Mouse (Mus musculus) limb, embryonic 10.5 days (tissue): ENCODE measurements at regions not wholly inside any gene's neighbourhood (a gene's known extent, or its start where the extent isn't known, plus 50 kb on each side); places are given as distances from the start of the nearest gene placed in this dataset.
A peak's percentile ranks its signal among the peaks of the same experiment; 100 is the strongest.

ENCODE experiments used
- DNase-seq: peaks from one replicate; pipeline ENCODE4 v3.0.0-alpha.2; 2017; ENCODE audit warnings: low spot score
- H3K27ac ChIP-seq: fragments of 300-500 bp; sonication (generic); 2 replicates; pipeline ENCODE4 v1.5.1; 2016; ENCODE audit warnings: mild to moderate bottlenecking
- H3K27me3 ChIP-seq: fragments of 300-500 bp; sonication (generic); 2 replicates; pipeline ENCODE4 v1.6.1; 2016; ENCODE audit warnings: low read depth, mild to moderate bottlenecking; ENCODE audit not compliant: poor library complexity, severe bottlenecking
- H3K36me3 ChIP-seq: fragments of 300-500 bp; sonication (generic); 2 replicates; pipeline ENCODE4 v1.6.1; 2016; ENCODE audit warnings: mild to moderate bottlenecking, moderate library complexity
- H3K4me1 ChIP-seq: fragments of 300-500 bp; sonication (generic); 2 replicates; pipeline ENCODE4 v1.6.1; 2016
- H3K4me3 ChIP-seq: fragments of 300-500 bp; sonication (generic); 2 replicates; pipeline ENCODE4 v1.5.1; 2016; ENCODE audit warnings: mild to moderate bottlenecking, moderate library complexity
- H3K9me3 ChIP-seq: fragments of 300-500 bp; sonication (generic); replicated peaks from 2 replicates; pipeline ENCODE4 v1.6.1; 2016; ENCODE audit warnings: mild to moderate bottlenecking
- WGBS: fragments of 180-500 bp; shearing (Covaris S2); methylation state at CpG from one replicate; pipeline ENCODE4 v1.1.7; 2016; 5-methylcytosine and 5-hydroxymethylcytosine counted together

DNA sequence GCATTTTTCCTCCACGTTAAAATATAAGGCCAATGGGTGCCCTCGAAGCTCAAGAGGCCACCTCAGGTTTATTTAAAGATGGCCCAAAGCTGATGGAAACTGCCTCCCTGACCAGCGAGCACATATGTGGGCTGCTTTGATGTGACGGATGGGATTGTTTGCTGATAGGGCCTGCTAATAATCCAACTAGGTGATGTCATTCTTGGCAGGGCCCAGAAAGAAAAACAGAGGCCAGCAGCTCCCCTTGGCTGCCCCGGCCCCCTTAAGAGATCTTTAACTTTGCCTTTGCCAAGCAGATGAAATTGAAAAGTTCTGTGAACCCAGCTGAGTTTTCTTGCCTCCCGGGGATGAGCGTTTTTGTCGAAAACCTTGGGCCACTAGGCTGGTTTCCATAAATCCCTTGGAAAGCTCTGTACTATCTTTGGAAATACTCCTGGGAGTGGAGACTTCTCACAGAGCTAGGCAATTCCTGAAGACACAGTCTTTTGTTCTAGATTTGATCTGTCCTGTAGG is 83.8 kb downstream of the Gm10260 start:
- no peak overlapping the region for H3K27ac ChIP-seq
- 56% methylated on average over 8 of the region's 8 CpGs for WGBS
- no peak for DNase-seq
- H3K4me3 ChIP-seq, result no peak overlapping the region
- peaks cover 1% of the 10 kb centered on the region for H3K4me1 ChIP-seq
- 0 out of 2 replicates have a peak, but pooled peaks cover 12% of the 10 kb centered on the region for H3K27me3 ChIP-seq
- H3K9me3 ChIP-seq, result no peaks in the 10 kb centered on the region
- no peaks in the 10 kb centered on the region for H3K36me3 ChIP-seq

DNA sequence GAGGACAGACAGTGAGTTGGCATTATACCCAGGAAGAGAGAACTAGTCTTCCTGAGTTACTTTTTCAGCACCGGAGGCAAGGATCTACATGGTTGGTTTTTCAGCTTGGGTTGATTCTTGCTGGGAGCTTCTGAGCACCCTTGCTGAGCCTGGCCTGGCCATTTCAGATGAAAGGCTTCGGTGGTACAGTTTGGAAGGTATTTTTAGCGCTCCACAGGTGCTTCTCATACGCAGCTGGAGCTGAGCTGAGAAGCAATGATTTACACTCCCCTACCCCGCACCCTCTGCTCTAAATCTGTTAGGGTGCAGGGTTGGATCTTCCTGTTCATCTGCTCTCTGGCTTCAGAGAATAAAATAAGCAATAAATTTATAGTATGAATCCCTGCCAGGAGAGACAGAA is 87.3 kb downstream of the Gm10260 start:
- no peaks in the 10 kb centered on the region for H3K9me3 ChIP-seq
- WGBS, result 88% methylated on average over 5 of the region's 5 CpGs
- 0 out of 2 replicates have a peak, but pooled peaks cover 6% of the 10 kb centered on the region for H3K27me3 ChIP-seq
- H3K4me3 ChIP-seq, result no peak overlapping the region
- no peaks in the 10 kb centered on the region for H3K36me3 ChIP-seq
- no peaks in the 10 kb centered on the region; the same call in 1 of the 2 replicates for H3K4me1 ChIP-seq
- DNase-seq, result no peak
- no peak overlapping the region for H3K27ac ChIP-seq

DNA sequence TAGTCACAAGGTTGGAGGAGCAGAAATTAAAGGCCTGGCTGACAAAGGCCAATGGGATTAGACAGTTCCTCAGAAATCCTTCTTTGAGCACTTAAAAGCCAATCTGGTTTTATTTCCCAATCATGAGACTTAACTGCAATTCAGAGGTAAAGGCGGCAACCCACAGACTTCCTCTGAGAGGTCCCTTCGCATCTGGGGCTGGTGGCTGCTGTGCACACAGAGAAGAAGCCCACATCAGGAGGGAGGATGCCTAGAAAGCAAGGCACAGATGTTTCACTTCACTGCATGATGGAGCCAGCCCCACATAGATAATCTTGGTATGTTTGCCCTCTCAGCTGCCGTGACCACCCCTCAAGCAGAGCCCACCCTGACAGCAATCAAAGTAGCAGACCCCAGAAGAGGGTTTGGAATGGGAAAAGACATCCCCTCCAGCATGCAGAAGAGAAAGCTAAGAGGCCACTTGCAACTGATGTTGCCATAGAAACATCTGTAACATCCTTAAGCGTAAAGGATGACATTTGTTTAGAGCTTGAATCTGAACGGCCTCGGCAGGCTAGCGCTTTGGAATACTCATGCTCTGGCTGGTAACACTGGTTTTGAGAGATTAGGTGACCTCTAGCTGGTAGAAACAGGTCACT is 88.3 kb downstream of the Gm10260 start:
- DNase-seq, result no peak
- H3K9me3 ChIP-seq, result no peaks in the 10 kb centered on the region
- no peak overlapping the region for H3K27ac ChIP-seq
- WGBS, result 89% methylated on average over 7 of the region's 7 CpGs
- H3K27me3 ChIP-seq, result 0 out of 2 replicates have a peak, but pooled peaks cover 6% of the 10 kb centered on the region
- no peaks in the 10 kb centered on the region for H3K36me3 ChIP-seq
- H3K4me1 ChIP-seq, result no peaks in the 10 kb centered on the region; the same call in 1 of the 2 replicates
- H3K4me3 ChIP-seq, result no peak overlapping the region

DNA sequence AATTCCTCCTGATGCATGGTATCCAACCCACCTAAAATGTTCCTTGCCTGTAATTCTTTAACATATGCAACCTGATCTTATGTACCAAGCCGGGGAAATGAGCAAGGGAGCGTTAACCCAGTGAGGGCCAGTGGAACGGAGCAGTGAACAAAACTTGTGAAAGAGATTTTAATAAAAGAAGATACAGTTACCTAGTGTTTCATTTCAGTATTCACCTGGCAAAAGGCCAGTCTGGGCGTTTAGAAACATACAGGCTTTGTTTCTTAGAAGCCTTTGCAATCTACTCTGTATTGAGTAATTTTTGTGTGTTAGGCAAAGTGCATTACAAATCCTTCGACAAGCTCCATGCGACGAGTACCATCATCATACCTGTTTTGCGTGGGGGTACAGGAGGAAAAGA is 91.1 kb downstream of the Gm10260 start:
- no peak overlapping the region for H3K27ac ChIP-seq
- no peaks in the 10 kb centered on the region for H3K9me3 ChIP-seq
- no peak for DNase-seq
- H3K4me3 ChIP-seq, result no peak overlapping the region
- H3K27me3 ChIP-seq, result 0 out of 2 replicates have a peak, but pooled peaks cover 6% of the 10 kb centered on the region
- H3K4me1 ChIP-seq, result peaks cover 3% of the 10 kb centered on the region; the same call in 1 of the 2 replicates
- no peaks in the 10 kb centered on the region for H3K36me3 ChIP-seq
- 87% methylated on average over 8 of the region's 8 CpGs for WGBS

DNA sequence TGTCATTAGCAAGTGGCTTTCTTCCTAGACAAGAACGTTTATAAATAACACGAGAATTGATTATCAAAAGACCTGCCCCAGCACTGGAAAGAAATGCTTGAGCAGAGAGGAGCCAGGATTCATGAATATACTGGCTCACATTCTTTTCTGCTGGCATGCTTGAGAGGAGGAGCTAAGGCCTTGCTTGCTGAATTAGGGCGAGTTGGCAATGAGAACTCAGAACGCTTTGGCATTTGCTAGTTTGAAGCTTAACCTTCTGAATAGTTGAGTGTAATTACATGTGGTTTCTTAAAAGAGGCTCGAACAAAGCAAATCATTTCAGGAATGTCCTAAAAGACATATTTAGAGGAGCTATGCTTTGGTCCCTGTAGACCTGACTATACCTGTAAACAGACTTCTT is 91.5 kb downstream of the Gm10260 start:
- Histone ChIP-seq H3K4me1 (peaks cover 3% of the 10 kb centered on the region; the same call in 1 of the 2 replicates), H3K27me3 (0 out of 2 replicates have a peak, but pooled peaks cover 6% of the 10 kb centered on the region), H3K27ac (no peak overlapping the region), H3K9me3 (no peaks in the 10 kb centered on the region), H3K4me3 (no peak overlapping the region), H3K36me3 (no peaks in the 10 kb centered on the region)
- DNase-seq, result no peak
- 80% methylated on average over 5 of the region's 5 CpGs for WGBS

DNA sequence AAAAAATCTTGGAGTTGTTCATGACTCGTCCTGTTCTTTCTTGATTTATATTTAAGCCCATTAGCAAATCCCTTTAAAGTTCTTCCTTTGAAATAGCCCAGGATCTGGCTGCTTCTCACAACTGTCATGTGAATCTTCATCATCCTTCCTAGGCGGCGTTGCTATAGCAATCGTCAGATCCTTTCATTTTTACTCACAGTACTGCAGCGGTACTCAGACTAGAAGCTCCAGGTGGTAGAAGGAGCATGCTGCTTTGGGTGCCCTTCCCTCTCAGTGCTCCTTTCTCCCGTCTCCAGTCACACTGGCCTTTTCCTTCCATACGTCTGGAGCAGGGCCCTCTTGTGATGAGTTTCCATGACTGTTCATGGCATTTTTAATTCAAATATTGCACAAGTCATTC is 93.1 kb downstream of the Gm10260 start:
- H3K4me3 ChIP-seq, result no peak overlapping the region

DNA sequence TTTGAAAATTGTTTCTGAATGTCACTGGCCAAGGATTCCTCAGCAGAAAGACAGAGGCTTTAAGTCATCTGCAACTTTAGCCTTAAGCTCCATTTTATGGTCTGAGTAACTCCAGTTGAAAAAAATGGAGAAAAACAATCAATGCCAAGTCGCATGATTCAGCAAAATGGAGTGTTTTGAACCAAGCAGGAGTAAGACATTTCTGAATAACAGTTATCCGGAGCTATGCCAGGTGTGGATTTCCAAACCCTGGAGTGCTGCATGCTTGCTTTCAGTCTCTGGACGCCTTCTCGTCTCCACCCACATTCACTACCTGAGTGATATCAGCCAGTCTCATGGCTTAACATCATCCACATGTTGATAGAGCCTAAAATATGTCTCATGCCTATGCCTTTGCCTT is 93.7 kb downstream of the Gm10260 start:
- Histone ChIP-seq H3K27ac (no peak overlapping the region), H3K27me3 (no peaks in the 10 kb centered on the region), H3K9me3 (no peaks in the 10 kb centered on the region), H3K36me3 (no peaks in the 10 kb centered on the region), H3K4me3 (no peak overlapping the region), H3K4me1 (peaks cover 12% of the 10 kb centered on the region)
- 92% methylated on average over 4 of the region's 4 CpGs for WGBS
- no peak for DNase-seq

More for the DNA sequence above, 93.1 kb downstream of the Gm10260 start:
- H3K9me3 ChIP-seq, result no peaks in the 10 kb centered on the region
- H3K36me3 ChIP-seq, result no peaks in the 10 kb centered on the region
- WGBS, result 84% methylated on average over 7 of the region's 7 CpGs
- H3K27ac ChIP-seq, result no peak overlapping the region
- no peak for DNase-seq
- H3K4me1 ChIP-seq, result peaks cover 12% of the 10 kb centered on the region
- H3K27me3 ChIP-seq, result no peaks in the 10 kb centered on the region

DNA sequence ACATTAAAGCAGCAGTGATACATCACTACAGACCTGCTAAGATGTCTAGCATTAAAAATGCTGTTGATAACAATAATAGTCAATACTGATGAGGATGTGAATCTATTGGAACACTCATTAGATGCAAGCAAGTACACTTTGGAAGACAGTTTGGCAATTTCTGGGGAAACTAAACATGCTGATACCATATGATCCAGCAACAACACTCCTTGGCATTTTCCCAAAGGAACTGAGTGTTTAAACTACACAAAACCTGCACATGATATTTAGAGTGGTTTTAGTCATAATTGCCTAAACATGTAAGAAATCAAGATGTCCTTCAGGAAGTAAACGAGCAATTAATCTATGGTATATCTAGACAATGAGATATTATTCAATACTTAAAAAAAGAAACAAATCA is 95.2 kb downstream of the Gm10260 start:
- Histone ChIP-seq H3K9me3 (no peaks in the 10 kb centered on the region), H3K4me3 (no peak overlapping the region), H3K27ac (no peak overlapping the region), H3K36me3 (no peaks in the 10 kb centered on the region), H3K4me1 (peaks cover 15% of the 10 kb centered on the region), H3K27me3 (no peaks in the 10 kb centered on the region)
- 88% methylated on average over 1 of the region's 1 CpGs for WGBS
- DNase-seq, result no peak

DNA sequence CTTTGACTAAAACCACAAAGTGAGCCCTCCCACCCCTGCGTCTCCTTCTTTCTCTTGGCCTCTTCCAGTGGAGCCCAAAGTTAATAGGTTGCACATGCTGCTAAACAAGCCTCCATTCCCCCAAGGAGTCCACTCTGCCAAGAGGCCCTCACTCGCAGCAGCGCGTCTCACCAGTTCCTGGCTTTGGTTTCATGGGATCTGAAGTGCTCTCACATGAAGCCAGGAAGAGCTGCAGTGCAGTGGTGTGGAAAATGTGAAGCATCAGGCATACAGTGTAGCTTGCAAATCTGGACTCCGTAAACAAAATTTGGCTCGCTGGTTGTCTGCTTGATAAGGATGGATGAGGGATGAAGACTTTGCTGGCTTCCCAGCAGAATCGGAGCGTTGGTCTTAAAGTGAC is 97.7 kb downstream of the Gm10260 start:
- WGBS, result 48% methylated on average over 8 of the region's 8 CpGs
- H3K4me3 ChIP-seq, result no peak overlapping the region
- H3K27me3 ChIP-seq, result no peaks in the 10 kb centered on the region
- peaks cover 15% of the 10 kb centered on the region for H3K4me1 ChIP-seq
- no peaks in the 10 kb centered on the region for H3K36me3 ChIP-seq
- H3K27ac ChIP-seq, result no peak overlapping the region
- DNase-seq, result peak; percentile 48
- no peaks in the 10 kb centered on the region for H3K9me3 ChIP-seq

DNA sequence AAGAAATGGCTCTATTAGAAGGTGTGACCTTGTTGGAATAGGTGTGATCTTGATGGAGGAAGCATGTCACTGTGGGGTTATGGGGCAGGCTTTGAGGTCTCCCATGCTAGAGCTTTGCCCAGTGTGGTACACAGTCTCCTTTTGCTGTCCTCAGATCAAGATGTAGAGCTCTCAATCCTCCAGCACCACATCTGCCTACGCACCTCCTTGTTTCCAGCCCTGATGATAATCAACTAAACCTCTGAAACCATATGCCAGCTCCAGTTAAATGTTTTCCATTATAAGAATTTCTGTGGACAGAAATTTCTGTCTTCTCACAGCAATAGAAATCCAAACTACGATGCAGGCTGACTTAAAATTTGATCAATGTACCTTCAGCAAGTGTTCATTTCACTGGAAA is 103.8 kb downstream of the Gm10260 start:
- WGBS, result 90% methylated on average over 2 of the region's 2 CpGs
- peaks cover 8% of the 10 kb centered on the region for H3K4me1 ChIP-seq
- no peak overlapping the region for H3K27ac ChIP-seq
- DNase-seq, result no peak
- H3K36me3 ChIP-seq, result no peaks in the 10 kb centered on the region
- no peaks in the 10 kb centered on the region for H3K9me3 ChIP-seq
- no peaks in the 10 kb centered on the region for H3K27me3 ChIP-seq
- H3K4me3 ChIP-seq, result no peak overlapping the region

DNA sequence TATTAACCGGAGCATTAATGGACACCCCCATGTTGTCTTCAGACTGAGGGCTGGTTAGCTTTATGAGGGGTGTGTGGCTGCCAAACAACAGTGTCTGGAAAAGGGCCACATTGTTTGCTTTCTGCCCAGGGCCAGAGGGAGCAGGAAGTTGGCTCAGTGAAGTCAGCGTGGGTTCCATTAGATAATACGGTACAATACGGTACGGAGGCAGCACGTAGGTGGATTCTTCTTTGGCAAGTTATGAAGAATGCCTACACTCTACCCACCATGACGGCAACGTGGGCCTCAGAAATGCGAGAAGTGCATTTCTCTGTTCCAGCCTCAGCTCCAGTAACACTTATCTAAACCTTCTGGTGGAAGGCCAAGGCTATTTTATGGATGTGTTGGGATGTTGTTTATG is 108.2 kb downstream of the Gm10260 start:
- Histone ChIP-seq H3K9me3 (no peaks in the 10 kb centered on the region), H3K36me3 (no peaks in the 10 kb centered on the region), H3K27ac (no peak overlapping the region), H3K4me1 (peaks cover 10% of the 10 kb centered on the region; the same call in 1 of the 2 replicates), H3K4me3 (no peak overlapping the region), H3K27me3 (no peaks in the 10 kb centered on the region)
- DNase-seq, result no peak
- 94% methylated on average over 9 of the region's 9 CpGs for WGBS

DNA sequence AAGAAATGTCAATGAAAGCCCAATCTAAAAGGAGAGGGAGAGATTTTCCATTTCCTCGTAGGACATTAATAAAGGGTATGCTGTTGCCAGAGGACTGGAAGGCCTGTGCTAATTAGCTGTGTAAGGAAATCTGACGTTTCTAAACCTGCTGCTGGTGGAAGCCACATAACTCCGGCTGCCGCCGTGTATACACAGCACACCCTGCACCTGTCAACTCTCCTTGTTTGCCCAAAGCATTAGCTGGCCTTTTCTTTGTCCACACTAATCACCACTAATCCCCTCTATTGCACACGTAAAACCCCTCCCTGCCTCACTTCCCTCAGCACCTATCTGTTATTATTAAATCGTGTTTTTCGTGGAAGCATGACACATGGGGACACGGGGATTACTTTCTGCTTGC is 108.7 kb downstream of the Gm10260 start:
- H3K4me3 ChIP-seq, result no peak overlapping the region
- H3K36me3 ChIP-seq, result no peaks in the 10 kb centered on the region
- no peak overlapping the region for H3K27ac ChIP-seq
- DNase-seq, result no peak
- H3K4me1 ChIP-seq, result peaks cover 10% of the 10 kb centered on the region; the same call in 1 of the 2 replicates
- H3K27me3 ChIP-seq, result no peaks in the 10 kb centered on the region
- 86% methylated on average over 9 of the region's 9 CpGs for WGBS
- H3K9me3 ChIP-seq, result no peaks in the 10 kb centered on the region

DNA sequence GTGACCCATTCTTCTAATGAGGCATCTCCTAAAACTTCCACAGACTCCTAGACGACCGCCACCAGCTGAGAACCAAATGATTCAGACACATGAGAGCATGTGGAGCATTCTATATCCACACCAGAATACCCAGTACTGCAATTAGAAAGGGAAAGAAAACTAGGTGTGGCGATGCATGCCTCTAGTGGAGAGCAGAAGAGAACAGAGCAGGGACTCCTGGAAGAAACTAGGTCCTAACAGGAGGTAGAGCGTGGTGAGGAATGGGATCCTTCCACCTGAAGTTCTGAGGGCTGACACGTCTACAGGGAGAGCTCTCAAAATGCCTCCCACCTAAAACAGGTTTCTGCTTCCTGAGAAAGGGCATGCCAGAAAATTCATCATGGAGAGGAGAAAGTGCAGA is 109.3 kb downstream of the Gm10260 start:
- no peak overlapping the region for H3K4me3 ChIP-seq
- H3K27me3 ChIP-seq, result no peaks in the 10 kb centered on the region
- 87% methylated on average over 5 of the region's 5 CpGs for WGBS
- no peaks in the 10 kb centered on the region for H3K36me3 ChIP-seq
- peaks cover 10% of the 10 kb centered on the region; the same call in 1 of the 2 replicates for H3K4me1 ChIP-seq
- no peak overlapping the region for H3K27ac ChIP-seq
- no peaks in the 10 kb centered on the region for H3K9me3 ChIP-seq
- no peak for DNase-seq
